Mouse (Mus musculus) heart, postnatal 0 days (tissue): ENCODE data around the gene Cacng4.

Experiments used
- CTCF ChIP-seq: IDR thresholded peaks from 2 replicates; pipeline ENCODE4 v1.5.1; 2016; ENCODE audit warnings: antibody characterized with exemption, control low read depth, low read depth
- EP300 ChIP-seq: IDR thresholded peaks from 2 replicates; pipeline ENCODE4 v1.6.1; 2016; ENCODE audit warnings: antibody characterized with exemption, low read depth

GRCm38 (mm10) chr11:107792136-107792535, 2.2 kb downstream of the Cacng4 start:
- TF ChIP-seq CTCF (no peak), EP300 (no peak)
